Mouse (Mus musculus) ES-E14 (cell line): Measurements from ENCODE around the gene Grip1.

Source experiments
- CHD2 ChIP-seq: IDR thresholded peaks from 2 replicates; pipeline ENCODE4 v1.6.1; 2014; ENCODE audit warnings: mild to moderate bottlenecking, low read depth, low read length, inconsistent platforms
- HCFC1 ChIP-seq: IDR thresholded peaks from 2 replicates; pipeline ENCODE4 v1.6.1; 2012; ENCODE audit warnings: low read length, inconsistent platforms, borderline replicate concordance; ENCODE audit not compliant: insufficient read depth
- MAFK ChIP-seq: IDR thresholded peaks from 2 replicates; pipeline ENCODE4 v1.6.1; 2014; ENCODE audit warnings: mild to moderate bottlenecking, low read depth, low read length, inconsistent platforms; ENCODE audit not compliant: insufficient read depth
- ZC3H11A ChIP-seq: IDR thresholded peaks from 2 replicates; pipeline ENCODE4 v1.6.1; 2012; ENCODE audit warnings: low read depth, mild to moderate bottlenecking, inconsistent platforms, low read length, borderline replicate concordance

DNA sequence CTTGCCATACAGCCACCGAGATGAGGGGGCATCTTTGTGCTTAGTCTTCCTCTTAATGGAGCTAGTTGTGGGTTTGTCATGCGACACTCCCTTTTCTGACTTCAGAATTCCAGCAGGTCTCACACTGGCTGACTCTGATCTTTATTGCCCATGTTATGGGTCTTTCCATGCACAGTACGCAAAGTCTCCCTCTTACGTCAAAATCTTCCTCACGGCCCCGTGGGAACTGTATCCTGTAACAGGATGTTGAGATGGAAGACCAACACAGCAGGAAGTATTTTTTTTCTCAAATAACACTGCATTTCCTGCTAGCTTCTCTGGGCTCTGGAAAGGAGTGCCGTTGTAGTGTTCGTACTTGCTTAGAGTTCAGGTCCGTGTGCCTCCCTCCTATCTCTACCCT is 21.5 kb downstream of the Grip1 start:
- TF ChIP-seq ZC3H11A (no peak), MAFK (no peak), CHD2 (no peak), HCFC1 (no peak)
